Mouse (Mus musculus): ENCODE measurements at regions not wholly inside any gene's neighbourhood (a gene's known extent, or its start where the extent isn't known, plus 50 kb on each side); places are given as distances from the start of the nearest gene placed in this dataset.

DNA sequence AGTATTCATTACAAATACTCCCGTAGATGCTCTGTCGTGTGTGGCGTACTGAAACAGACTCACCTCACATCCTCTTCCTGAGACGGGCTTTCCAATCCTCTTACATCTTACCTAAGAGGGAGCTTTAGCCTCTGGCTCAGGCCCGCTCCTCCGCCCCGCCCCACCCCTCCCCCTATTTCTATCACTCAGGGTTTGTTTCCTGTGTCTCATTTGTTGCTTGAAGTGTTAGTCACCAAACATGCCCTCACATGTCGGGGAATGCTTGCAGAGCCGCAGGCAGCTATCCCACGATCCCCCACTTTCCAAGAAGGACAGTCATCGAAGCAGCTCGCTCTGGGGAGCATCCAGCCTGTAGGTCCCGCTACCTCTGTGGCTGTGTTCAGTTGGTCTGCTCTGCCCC is 101.6 kb upstream of the Mrps10 start:
- H3K4me1 ChIP-seq (ENCODE audit: control insufficient read depth, insufficient read depth, low read length), result no peaks in the 10 kb centered on the region
- H3K9ac ChIP-seq (ENCODE audit: low read length), result no peak overlapping the region
- no peak overlapping the region for H3K27ac ChIP-seq (replicated peaks; ENCODE audit: low read depth, low read length)
- H3K9me3 ChIP-seq (ENCODE audit: control insufficient read depth, low read length), result no peaks in the 10 kb centered on the region; the same call in 1 of the 2 replicates
- no peaks in the 10 kb centered on the region; the same call in 1 of the 2 replicates for H3K36me3 ChIP-seq (ENCODE audit: control insufficient read depth, insufficient read depth, low read length)
- ATAC-seq (ENCODE audit: insufficient number of reproducible peaks, low FRiP score, low TSS enrichment, low read depth) (no peak), DNase-seq (ENCODE audit: low spot score) (no peak)
- no peaks in the 10 kb centered on the region for H3K27me3 ChIP-seq (ENCODE audit: control insufficient read depth, insufficient read depth, low read length)
- H3K4me2 ChIP-seq (ENCODE audit: low read depth, severe bottlenecking), result no peak overlapping the region
- WGBS, result 86% methylated on average over 13 of the region's 13 CpGs
- H3K4me3 ChIP-seq (ENCODE audit: low read depth, low read length), result no peak overlapping the region

DNA sequence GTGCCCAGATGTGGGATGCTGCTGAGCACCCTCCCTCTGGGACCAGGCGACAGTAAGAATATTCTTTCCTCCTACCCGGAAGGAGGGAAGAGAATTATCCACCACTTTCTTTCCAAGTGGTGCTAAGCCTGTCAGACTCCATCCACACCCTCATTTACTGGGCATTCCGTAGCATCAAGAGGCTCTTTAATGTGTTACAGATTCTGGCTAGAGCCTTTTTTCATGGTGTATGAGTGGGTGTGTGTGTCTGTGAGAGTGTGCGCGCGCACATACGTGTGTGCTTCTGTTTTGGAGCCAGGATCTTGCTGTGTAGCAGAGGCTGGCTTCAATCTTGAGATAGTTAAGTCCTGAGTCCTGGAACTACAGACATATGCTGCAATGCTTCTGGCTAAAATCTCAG is 102.4 kb upstream of the Mrps10 start:
- Histone ChIP-seq H3K27ac (replicated peaks; ENCODE audit: low read depth, low read length) (no peak overlapping the region), H3K9ac (ENCODE audit: low read length) (no peak overlapping the region), H3K4me3 (ENCODE audit: low read depth, low read length) (no peak overlapping the region), H3K9me3 (ENCODE audit: control insufficient read depth, low read length) (no peaks in the 10 kb centered on the region; the same call in 1 of the 2 replicates), H3K36me3 (ENCODE audit: control insufficient read depth, insufficient read depth, low read length) (no peaks in the 10 kb centered on the region; the same call in 1 of the 2 replicates), H3K4me1 (ENCODE audit: control insufficient read depth, insufficient read depth, low read length) (no peaks in the 10 kb centered on the region), H3K4me2 (ENCODE audit: low read depth, severe bottlenecking) (no peak overlapping the region), H3K27me3 (ENCODE audit: control insufficient read depth, insufficient read depth, low read length) (no peaks in the 10 kb centered on the region)
- WGBS, result 94% methylated on average over 7 of the region's 7 CpGs
- ATAC-seq (ENCODE audit: insufficient number of reproducible peaks, low FRiP score, low TSS enrichment, low read depth) (no peak), DNase-seq (ENCODE audit: low spot score) (no peak)

DNA sequence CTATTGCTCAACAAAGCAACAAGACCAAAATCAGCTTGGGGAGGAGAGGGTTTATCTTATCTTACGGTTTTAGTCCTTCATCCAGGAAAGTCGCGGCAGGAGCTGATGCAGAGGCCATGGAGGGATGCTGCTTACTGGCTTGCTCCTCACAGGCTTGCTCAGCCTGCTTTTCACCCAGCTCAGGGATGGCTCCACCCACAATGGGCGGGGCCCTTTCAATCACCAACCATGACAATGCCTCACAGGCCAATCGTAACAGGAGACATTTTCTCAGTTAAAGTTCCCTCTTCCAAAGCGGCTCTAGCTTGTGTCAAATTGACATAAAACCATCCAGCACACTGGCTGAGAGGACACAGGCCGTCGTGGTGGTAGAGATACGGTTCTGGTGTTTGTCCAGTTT is 105.7 kb upstream of the Mrps10 start:
- Histone ChIP-seq H3K27me3 (ENCODE audit: control insufficient read depth, insufficient read depth, low read length) (no peaks in the 10 kb centered on the region), H3K4me1 (ENCODE audit: control insufficient read depth, insufficient read depth, low read length) (no peaks in the 10 kb centered on the region), H3K9ac (ENCODE audit: low read length) (no peak overlapping the region), H3K4me2 (ENCODE audit: low read depth, severe bottlenecking) (no peak overlapping the region), H3K9me3 (ENCODE audit: control insufficient read depth, low read length) (no peaks in the 10 kb centered on the region; the same call in 1 of the 2 replicates), H3K27ac (replicated peaks; ENCODE audit: low read depth, low read length) (no peak overlapping the region), H3K36me3 (ENCODE audit: control insufficient read depth, insufficient read depth, low read length) (no peaks in the 10 kb centered on the region; the same call in 1 of the 2 replicates), H3K4me3 (ENCODE audit: low read depth, low read length) (no peak overlapping the region)
- 90% methylated on average over 9 of the region's 9 CpGs for WGBS
- no peak for DNase-seq (ENCODE audit: low spot score)
- no peak for ATAC-seq (ENCODE audit: insufficient number of reproducible peaks, low FRiP score, low TSS enrichment, low read depth)

DNA sequence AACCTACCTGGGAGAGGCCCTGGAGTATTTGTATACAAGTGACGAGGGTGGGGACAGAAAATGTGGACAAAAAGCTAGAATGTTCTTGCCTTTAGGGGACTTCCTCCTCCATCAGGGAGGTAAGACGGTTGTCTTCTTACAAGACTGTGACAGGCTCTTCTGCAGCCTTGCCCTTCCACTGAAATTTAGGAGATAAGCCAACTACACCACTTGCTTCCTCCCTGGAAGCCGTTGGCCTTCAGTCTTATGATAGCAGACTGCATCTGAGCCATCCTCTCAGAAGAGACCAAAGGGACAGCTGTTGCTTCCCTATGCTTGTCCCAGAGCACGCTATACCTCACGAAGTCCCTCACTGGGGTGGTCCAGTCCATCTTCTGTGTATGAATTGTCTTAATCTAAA is 106.5 kb upstream of the Mrps10 start:
- Histone ChIP-seq H3K4me1 (ENCODE audit: control insufficient read depth, insufficient read depth, low read length) (no peaks in the 10 kb centered on the region), H3K9ac (ENCODE audit: low read length) (no peak overlapping the region), H3K4me2 (ENCODE audit: low read depth, severe bottlenecking) (no peak overlapping the region), H3K27ac (replicated peaks; ENCODE audit: low read depth, low read length) (no peak overlapping the region), H3K27me3 (ENCODE audit: control insufficient read depth, insufficient read depth, low read length) (no peaks in the 10 kb centered on the region), H3K36me3 (ENCODE audit: control insufficient read depth, insufficient read depth, low read length) (no peaks in the 10 kb centered on the region), H3K9me3 (ENCODE audit: control insufficient read depth, low read length) (no peaks in the 10 kb centered on the region; the same call in 1 of the 2 replicates), H3K4me3 (ENCODE audit: low read depth, low read length) (no peak overlapping the region)
- ATAC-seq (ENCODE audit: insufficient number of reproducible peaks, low FRiP score, low TSS enrichment, low read depth) (no peak), DNase-seq (ENCODE audit: low spot score) (no peak)
- WGBS, result 91% methylated on average over 5 of the region's 5 CpGs

GRCm38 (mm10) chr17:47260976-47261375 is 107.7 kb upstream of the Mrps10 start:
- Histone ChIP-seq H3K36me3 (ENCODE audit: control insufficient read depth, insufficient read depth, low read length) (no peaks in the 10 kb centered on the region), H3K27ac (replicated peaks; ENCODE audit: low read depth, low read length) (no peak overlapping the region), H3K4me3 (ENCODE audit: low read depth, low read length) (no peak overlapping the region), H3K4me1 (ENCODE audit: control insufficient read depth, insufficient read depth, low read length) (no peaks in the 10 kb centered on the region), H3K4me2 (ENCODE audit: low read depth, severe bottlenecking) (no peak overlapping the region), H3K9me3 (ENCODE audit: control insufficient read depth, low read length) (no peaks in the 10 kb centered on the region; the same call in 1 of the 2 replicates), H3K9ac (ENCODE audit: low read length) (no peak overlapping the region), H3K27me3 (ENCODE audit: control insufficient read depth, insufficient read depth, low read length) (no peaks in the 10 kb centered on the region)
- no peak for ATAC-seq (ENCODE audit: insufficient number of reproducible peaks, low FRiP score, low TSS enrichment, low read depth)
- 81% methylated on average over 4 of the region's 4 CpGs for WGBS
- no peak for DNase-seq (ENCODE audit: low spot score)

GRCm38 (mm10) chr17:47258296-47258695 is 110.4 kb upstream of the Mrps10 start:
- no peak overlapping the region for H3K4me2 ChIP-seq (ENCODE audit: low read depth, severe bottlenecking)
- H3K9me3 ChIP-seq (ENCODE audit: control insufficient read depth, low read length), result no peaks in the 10 kb centered on the region; the same call in 1 of the 2 replicates
- H3K9ac ChIP-seq (ENCODE audit: low read length), result no peak overlapping the region
- H3K4me1 ChIP-seq (ENCODE audit: control insufficient read depth, insufficient read depth, low read length), result no peaks in the 10 kb centered on the region
- H3K36me3 ChIP-seq (ENCODE audit: control insufficient read depth, insufficient read depth, low read length), result no peaks in the 10 kb centered on the region
- no peak for ATAC-seq (ENCODE audit: insufficient number of reproducible peaks, low FRiP score, low TSS enrichment, low read depth)
- no peak overlapping the region for H3K27ac ChIP-seq (replicated peaks; ENCODE audit: low read depth, low read length)
- H3K4me3 ChIP-seq (ENCODE audit: low read depth, low read length), result no peak overlapping the region
- WGBS, result 100% methylated on average over 2 of the region's 2 CpGs
- DNase-seq (ENCODE audit: low spot score), result no peak
- no peaks in the 10 kb centered on the region for H3K27me3 ChIP-seq (ENCODE audit: control insufficient read depth, insufficient read depth, low read length)

- no peak for DNase-seq (ENCODE audit: low spot score)
- 90% methylated on average over 8 of the region's 8 CpGs for WGBS
- H3K36me3 ChIP-seq (ENCODE audit: control insufficient read depth, insufficient read depth, low read length), result peaks cover 3% of the 10 kb centered on the region; the same call in 1 of the 2 replicates
- H3K9me3 ChIP-seq (ENCODE audit: control insufficient read depth, low read length), result no peaks in the 10 kb centered on the region
- H3K4me2 ChIP-seq (ENCODE audit: low read depth, severe bottlenecking), result no peak overlapping the region
- H3K4me1 ChIP-seq (ENCODE audit: control insufficient read depth, insufficient read depth, low read length), result no peaks in the 10 kb centered on the region
- no peak overlapping the region for H3K9ac ChIP-seq (ENCODE audit: low read length)
- H3K4me3 ChIP-seq (ENCODE audit: low read depth, low read length), result no peak overlapping the region
- ATAC-seq (ENCODE audit: insufficient number of reproducible peaks, low FRiP score, low TSS enrichment, low read depth), result no peak
- H3K27ac ChIP-seq (replicated peaks; ENCODE audit: low read depth, low read length), result no peak overlapping the region
- H3K27me3 ChIP-seq (ENCODE audit: control insufficient read depth, insufficient read depth, low read length), result no peaks in the 10 kb centered on the region
Observed at GRCm38 (mm10) chr17:47255209-47255608, 113.5 kb upstream of the Mrps10 start.

DNA sequence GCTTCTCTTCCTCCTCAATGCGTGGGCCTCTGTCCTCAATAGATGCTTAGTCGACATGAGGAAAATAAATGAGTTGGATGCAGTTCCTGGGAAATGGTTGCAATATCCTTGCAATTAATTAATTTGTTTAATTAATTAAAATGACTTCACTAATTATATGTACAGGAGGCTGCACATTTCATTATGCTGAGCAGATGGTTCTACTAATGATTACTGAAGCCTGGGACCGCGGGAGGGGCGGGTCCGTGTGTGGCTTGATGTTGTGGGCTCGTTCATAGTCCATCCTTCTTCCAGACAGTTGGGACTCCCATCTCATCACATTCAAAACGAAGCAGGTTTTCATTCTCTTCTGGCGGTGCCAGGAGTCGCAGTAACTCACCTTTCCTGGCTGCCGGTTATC is 114.7 kb upstream of the Mrps10 start:
- H3K27ac ChIP-seq (replicated peaks; ENCODE audit: low read depth, low read length), result no peak overlapping the region
- H3K9ac ChIP-seq (ENCODE audit: low read length), result no peak overlapping the region
- no peaks in the 10 kb centered on the region for H3K4me1 ChIP-seq (ENCODE audit: control insufficient read depth, insufficient read depth, low read length)
- DNase-seq (ENCODE audit: low spot score) (no peak), ATAC-seq (ENCODE audit: insufficient number of reproducible peaks, low FRiP score, low TSS enrichment, low read depth) (no peak)
- H3K4me3 ChIP-seq (ENCODE audit: low read depth, low read length), result no peak overlapping the region
- no peak overlapping the region for H3K4me2 ChIP-seq (ENCODE audit: low read depth, severe bottlenecking)
- no peaks in the 10 kb centered on the region for H3K27me3 ChIP-seq (ENCODE audit: control insufficient read depth, insufficient read depth, low read length)
- 86% methylated on average over 11 of the region's 11 CpGs for WGBS
- H3K9me3 ChIP-seq (ENCODE audit: control insufficient read depth, low read length), result no peaks in the 10 kb centered on the region
- peaks cover 3% of the 10 kb centered on the region; the same call in 1 of the 2 replicates for H3K36me3 ChIP-seq (ENCODE audit: control insufficient read depth, insufficient read depth, low read length)

- 97% methylated on average over 4 of the region's 4 CpGs for WGBS
- no peak for ATAC-seq (ENCODE audit: insufficient number of reproducible peaks, low FRiP score, low TSS enrichment, low read depth)
- no peaks in the 10 kb centered on the region for H3K4me1 ChIP-seq (ENCODE audit: control insufficient read depth, insufficient read depth, low read length)
- H3K9ac ChIP-seq (ENCODE audit: low read length), result no peak overlapping the region
- H3K4me2 ChIP-seq (ENCODE audit: low read depth, severe bottlenecking), result no peak overlapping the region
- H3K4me3 ChIP-seq (ENCODE audit: low read depth, low read length), result no peak overlapping the region
- no peak overlapping the region for H3K27ac ChIP-seq (replicated peaks; ENCODE audit: low read depth, low read length)
- H3K9me3 ChIP-seq (ENCODE audit: control insufficient read depth, low read length), result no peaks in the 10 kb centered on the region
- H3K36me3 ChIP-seq (ENCODE audit: control insufficient read depth, insufficient read depth, low read length), result peaks cover 3% of the 10 kb centered on the region; the same call in 1 of the 2 replicates
- no peaks in the 10 kb centered on the region for H3K27me3 ChIP-seq (ENCODE audit: control insufficient read depth, insufficient read depth, low read length)
- DNase-seq (ENCODE audit: low spot score), result no peak
Observed at GRCm38 (mm10) chr17:47250001-47250400, 118.7 kb upstream of the Mrps10 start.

All from limb, embryonic 11.5 days (tissue).